Comparison of ENCODE assay signal across 13 mouse cellular contexts in genomic region chr3:100924065-100924732, GRCm38 (mm10). TPM values are rescaled to one million over a fixed set of nuclear protein-coding genes. Genes with fewer than 3 reads are reported as not detected.
DNase-seq lines count a peak whose midpoint lies in the region; ATAC-seq and TF ChIP-seq lines count a peak whose summit lies in the region.
"Had no signal": no experiment of that assay in that cellular context is flagged by ENCODE, and none has a peak within 500 bp of the region (broad histone marks: within the 10 kb centered on the region; RNA-seq: fewer than 3 reads in every experiment).

No protein-coding gene starts in this region.

- TF ChIP-seq CTCF in heart, adult 2 months (IDR thresholded peaks at IDR 0.05), result no peak
- TF ChIP-seq CTCF in lung, postnatal 0 days (IDR thresholded peaks at IDR 0.05), result no peak
- TF ChIP-seq CTCF in midbrain, postnatal 0 days (IDR thresholded peaks at IDR 0.05), result no peak

- H3K9ac ChIP-seq in heart, adult 2 months (ENCODE audit: low read depth, low read length), result no peak overlapping the region
- H3K9ac ChIP-seq in heart, embryonic 12.5 days, result no peak overlapping the region
- H3K9ac ChIP-seq in lung, postnatal 0 days (replicated peaks; ENCODE audit: low read depth), result no peak overlapping the region
- H3K9ac ChIP-seq in forebrain, embryonic 15.5 days (replicated peaks), result no peak overlapping the region
- H3K9ac ChIP-seq in midbrain, postnatal 0 days (replicated peaks; ENCODE audit: low read length, poor library complexity, severe bottlenecking), result no peak overlapping the region

- H3K79me2 ChIP-seq in heart, adult 2 months (replicated peaks; ENCODE audit: control insufficient read depth, insufficient read depth, low read length), result no peaks in the 10 kb centered on the region

- no peaks in the 10 kb centered on the region for H3K27me3 ChIP-seq in heart, adult 2 months (ENCODE audit: control insufficient read depth, insufficient read depth, low read length)
- H3K27me3 ChIP-seq in heart, embryonic 12.5 days (replicated peaks), result no peaks in the 10 kb centered on the region
- no peaks in the 10 kb centered on the region for H3K27me3 ChIP-seq in lung, postnatal 0 days (replicated peaks; ENCODE audit: insufficient read depth, low read length)
- H3K27me3 ChIP-seq in forebrain, embryonic 15.5 days, result no peaks in the 10 kb centered on the region
- no peaks in the 10 kb centered on the region for H3K27me3 ChIP-seq in midbrain, postnatal 0 days (ENCODE audit: insufficient read depth, low read length)
- H3K27me3 ChIP-seq: CH12.LX had no signal

- no peaks in the 10 kb centered on the region for H3K36me3 ChIP-seq in heart, adult 2 months (ENCODE audit: control insufficient read depth, insufficient read depth, low read length)
- peaks cover 16% of the 10 kb centered on the region for H3K36me3 ChIP-seq in heart, embryonic 12.5 days
- no peaks in the 10 kb centered on the region for H3K36me3 ChIP-seq in lung, postnatal 0 days (ENCODE audit: insufficient read depth, low read length)
- H3K36me3 ChIP-seq in forebrain, embryonic 15.5 days, result peaks cover 8% of the 10 kb centered on the region; the same call in 1 of the 2 replicates
- H3K36me3 ChIP-seq in midbrain, postnatal 0 days (ENCODE audit: insufficient read depth, low read length), result peaks cover 16% of the 10 kb centered on the region

- TF ChIP-seq EP300 in heart, adult 2 months (IDR thresholded peaks at IDR 0.05; ENCODE audit: insufficient read depth, low read depth, low read length), result no peak
- no peak for TF ChIP-seq EP300 in lung, postnatal 0 days (IDR thresholded peaks at IDR 0.05)

- peaks cover 3% of the 10 kb centered on the region for H3K4me1 ChIP-seq in heart, adult 2 months (ENCODE audit: control insufficient read depth, insufficient read depth, low read length)
- peaks cover 27% of the 10 kb centered on the region for H3K4me1 ChIP-seq in heart, embryonic 12.5 days (replicated peaks)
- H3K4me1 ChIP-seq in lung, postnatal 0 days (ENCODE audit: insufficient read depth, low read depth, low read length), result peaks cover 13% of the 10 kb centered on the region; the same call in 1 of the 2 replicates
- peaks cover 42% of the 10 kb centered on the region for H3K4me1 ChIP-seq in forebrain, embryonic 15.5 days
- H3K4me1 ChIP-seq in midbrain, postnatal 0 days (ENCODE audit: insufficient read depth, low read length), result peaks cover 7% of the 10 kb centered on the region

- no peak overlapping the region for H3K4me3 ChIP-seq in heart, adult 2 months
- no peak overlapping the region for H3K4me3 ChIP-seq in heart, embryonic 12.5 days
- H3K4me3 ChIP-seq in lung, postnatal 0 days (ENCODE audit: low read depth, low read length), result no peak overlapping the region
- no peak overlapping the region for H3K4me3 ChIP-seq in forebrain, embryonic 15.5 days
- H3K4me3 ChIP-seq in midbrain, postnatal 0 days (ENCODE audit: low read depth, low read length), result no peak overlapping the region

- peak in 1 of 2 experiments; percentile 17 for DNase-seq in heart, adult 2 months
- peak; percentile 7 for DNase-seq in lung, postnatal 36 days
- DNase-seq in lung, postnatal 0 days (ENCODE audit: low spot score), result no peak
- peak; percentile 35 for DNase-seq in midbrain, postnatal 0 days (ENCODE audit: low spot score)
- DNase-seq in cerebellum, adult 11 months, result no peak
- DNase-seq: adrenal gland, postnatal 10 days; embryo, embryonic 11 days; right cerebral cortex, postnatal 14 days had no signal

- H3K9me3 ChIP-seq in heart, embryonic 12.5 days (replicated peaks), result no peaks in the 10 kb centered on the region
- H3K9me3 ChIP-seq in lung, postnatal 0 days (ENCODE audit: low read length), result no peaks in the 10 kb centered on the region
- H3K9me3 ChIP-seq in forebrain, embryonic 15.5 days, result no peaks in the 10 kb centered on the region
- H3K9me3 ChIP-seq in midbrain, postnatal 0 days (ENCODE audit: low read length), result no peaks in the 10 kb centered on the region
- H3K9me3 ChIP-seq: limb, embryonic 10.5 days had no signal

- intact Hi-C loops in heart, adult 2 months (cut with DNase I), result loop anchor here (10.0 kb wide), 2 partner anchors 439 to 759 kb away; partner anchors contain the start of genes Gdap2, Tent5c and Wdr3

- no peak for TF ChIP-seq POLR2A in heart, adult 2 months (IDR thresholded peaks at IDR 0.05; ENCODE audit: insufficient read depth, low read depth, low read length)

- 71% methylated on average over 6 of the region's 6 CpGs for WGBS in heart, adult 2 months
- 75% methylated on average over 6 of the region's 6 CpGs for WGBS in heart, embryonic 12.5 days
- WGBS in lung, postnatal 0 days, result 65% methylated on average over 6 of the region's 6 CpGs
- WGBS in forebrain, embryonic 15.5 days, result 58% methylated on average over 6 of the region's 6 CpGs
- WGBS in midbrain, postnatal 0 days, result 65% methylated on average over 6 of the region's 6 CpGs

- no peak overlapping the region for H3K4me2 ChIP-seq in heart, embryonic 12.5 days
- H3K4me2 ChIP-seq in lung, postnatal 0 days (replicated peaks; ENCODE audit: low read depth, low read length), result no peak overlapping the region
- no peak overlapping the region for H3K4me2 ChIP-seq in forebrain, embryonic 15.5 days (replicated peaks)
- H3K4me2 ChIP-seq in midbrain, postnatal 0 days (ENCODE audit: low read depth, low read length, poor library complexity, severe bottlenecking), result no peak overlapping the region

- H3K27ac ChIP-seq in heart, adult 2 months, result peak overlapping the region; percentile 48; the same call in 1 of the 2 replicates
- H3K27ac ChIP-seq in heart, embryonic 12.5 days (ENCODE audit: poor library complexity, severe bottlenecking), result no peak overlapping the region
- H3K27ac ChIP-seq in lung, postnatal 0 days (ENCODE audit: low read length), result no peak overlapping the region
- peak overlapping the region; percentile 45 for H3K27ac ChIP-seq in forebrain, embryonic 15.5 days (replicated peaks)
- H3K27ac ChIP-seq in midbrain, postnatal 0 days (ENCODE audit: low read depth, low read length), result no peak overlapping the region

- ATAC-seq in heart, embryonic 12.5 days (ENCODE audit: insufficient number of reproducible peaks, low FRiP score), result no peak
- ATAC-seq in lung, postnatal 0 days, result no peak
- ATAC-seq in forebrain, embryonic 15.5 days (replicated peaks), result no peak
- ATAC-seq in midbrain, postnatal 0 days (ENCODE audit: low FRiP score), result no peak
- ATAC-seq: intestine, embryonic 16.5 days had no signal

RNA-seq across cellular contexts. Expression of gene Trim45, which starts 2.2 kb away (rescaled TPM):
- 10 to 100 TPM in 1 of 2 experiments, 1 to 10 TPM in 1; 9.6 to 10.3 TPM for total RNA-seq in heart, adult 2 months (2021)
- polyA plus RNA-seq in heart, adult 2 months (2012; rRNA removed), result 2.5 and 2.7 TPM in 2 replicates
- polyA plus RNA-seq in heart, embryonic 12.5 days (2016; fragmentation: Nextera tagmentation; extraction: Ambion mirVana), result 4.7 and 4.9 TPM in 2 replicates
- 2.7 and 2.8 TPM in 2 replicates for polyA plus RNA-seq in lung, postnatal 0 days (2015; fragmentation: Nextera tagmentation; extraction: Ambion mirVana)
- polyA plus RNA-seq in forebrain, embryonic 15.5 days (2015; fragmentation: Nextera tagmentation; extraction: Ambion mirVana), result 7.8 and 8.0 TPM in 2 replicates
- 6.7 and 8.9 TPM in 2 replicates for total RNA-seq in midbrain, postnatal 0 days (2014; rRNA removed)
- 5.1 and 5.8 TPM in 2 replicates for polyA plus RNA-seq in midbrain, postnatal 0 days (2015; fragmentation: Nextera tagmentation; extraction: Ambion mirVana)

RNA-seq across cellular contexts. Expression of gene Ttf2, which starts 45.3 kb away (rescaled TPM):
- 1 to 10 TPM; 1.8 to 2.0 TPM for total RNA-seq in heart, adult 2 months (2021)
- 1.6 and 2.6 TPM in 2 replicates for polyA plus RNA-seq in heart, adult 2 months (2012; rRNA removed)
- 15.2 and 15.7 TPM in 2 replicates for polyA plus RNA-seq in heart, embryonic 12.5 days (2016; fragmentation: Nextera tagmentation; extraction: Ambion mirVana)
- 3.6 and 4.0 TPM in 2 replicates for polyA plus RNA-seq in lung, postnatal 0 days (2015; fragmentation: Nextera tagmentation; extraction: Ambion mirVana)
- 6.7 and 8.0 TPM in 2 replicates for polyA plus RNA-seq in forebrain, embryonic 15.5 days (2015; fragmentation: Nextera tagmentation; extraction: Ambion mirVana)
- 3.6 and 3.7 TPM in 2 replicates for total RNA-seq in midbrain, postnatal 0 days (2014; rRNA removed)
- polyA plus RNA-seq in midbrain, postnatal 0 days (2015; fragmentation: Nextera tagmentation; extraction: Ambion mirVana), result 1.5 and 1.9 TPM in 2 replicates

Comparison
In these comparisons a context has a peak if more than half of its experiments do, and no peak if none do; other contexts are left out.
1. DNase-seq: peak in lung, postnatal 36 days (single experiment) and midbrain, postnatal 0 days (single experiment); none in lung, postnatal 0 days (single experiment) and cerebellum, adult 11 months (single experiment).
2. H3K27ac ChIP-seq: peak in heart, adult 2 months (single experiment) and forebrain, embryonic 15.5 days (single experiment); none in heart, embryonic 12.5 days (single experiment), lung, postnatal 0 days (single experiment) and midbrain, postnatal 0 days (single experiment).